Mouse (Mus musculus): ENCODE data around the gene Ddx3x. TPM values are rescaled to one million over a fixed set of nuclear protein-coding genes. Genes with fewer than 3 reads are reported as not detected.

Gene Ddx3x
- 70.1 TPM in 2 replicates for polyA plus RNA-seq (2015; fragmentation: Nextera tagmentation; extraction: Ambion mirVana)

GRCm38 (mm10) chrX:13280409-13281328, at the start of gene Ddx3x:
Ddx3x (plus strand) TSS chrX:13280970.

Other genes with a start within 250 kb of the Ddx3x start
- gene Usp9x, start 209.5 kb upstream of the Ddx3x start, polyA plus RNA-seq (2015; fragmentation: Nextera tagmentation; extraction: Ambion mirVana) = 27.1 and 29.3 TPM in 2 replicates
- gene Nyx, start 185.1 kb downstream of the Ddx3x start, polyA plus RNA-seq (2015; fragmentation: Nextera tagmentation; extraction: Ambion mirVana) = 0.28 and 0.36 TPM in 2 replicates

All from neural tube, postnatal 0 days (tissue).